Mouse (Mus musculus) intestine, embryonic 16.5 days (tissue): ENCODE results near the gene Tenm3. TPM values are rescaled to one million over a fixed set of nuclear protein-coding genes. Genes with fewer than 3 reads are reported as not detected.

Source experiments
- ATAC-seq: fragments of 200-750 bp; cut with Nextera tagmentation; 2 replicates; pipeline ENCODE4 v1.8.0; 2017; ENCODE audit warnings: moderate TSS enrichment, moderate library complexity
- H3K27ac ChIP-seq: fragments of 300-500 bp; sonication (generic); 2 replicates; pipeline ENCODE4 v1.5.1; 2014; ENCODE audit warnings: mild to moderate bottlenecking, low read length
- H3K27me3 ChIP-seq: fragments of 300-500 bp; sonication (generic); replicated peaks from 2 replicates; pipeline ENCODE4 v1.6.1; 2014; ENCODE audit warnings: low read length, control low read depth, mixed read lengths; ENCODE audit not compliant: control insufficient read depth, insufficient read depth
- H3K36me3 ChIP-seq: fragments of 300-500 bp; sonication (generic); 2 replicates; pipeline ENCODE4 v1.6.1; 2014; ENCODE audit warnings: low read length, control low read depth; ENCODE audit not compliant: control insufficient read depth, insufficient read depth
- H3K4me1 ChIP-seq: fragments of 300-500 bp; sonication (generic); 2 replicates; pipeline ENCODE4 v1.6.1; 2014; ENCODE audit warnings: low read length, control low read depth, mixed read lengths; ENCODE audit not compliant: control insufficient read depth, insufficient read depth
- H3K4me2 ChIP-seq: fragments of 300-500 bp; sonication (generic); 2 replicates; pipeline ENCODE4 v1.6.1; 2014; ENCODE audit warnings: low read depth, low read length, control low read depth
- H3K4me3 ChIP-seq: fragments of 300-500 bp; sonication (generic); 2 replicates; pipeline ENCODE4 v1.5.1; 2014; ENCODE audit warnings: mild to moderate bottlenecking, low read length
- H3K9ac ChIP-seq: fragments of 300-500 bp; sonication (generic); 2 replicates; pipeline ENCODE4 v1.6.1; 2014; ENCODE audit warnings: low read depth, low read length
- H3K9me3 ChIP-seq: fragments of 300-500 bp; sonication (generic); 2 replicates; pipeline ENCODE4 v1.6.1; 2016; ENCODE audit warnings: low read length, control low read depth; ENCODE audit not compliant: control insufficient read depth
- WGBS: fragments of 180-500 bp; shearing (Covaris S2); extraction: QIAGEN DNeasy Blood & Tissue Kit; methylation state at CpG from one replicate; pipeline ENCODE4 v1.1.7; 2014; 5-methylcytosine and 5-hydroxymethylcytosine counted together
- polyA plus RNA-seq: library from polyadenylated mRNA; unstranded; fragments of >200 nt; fragmentation: Nextera tagmentation; extraction: Ambion mirVana; gene quantifications from 2 replicates; pipeline ENCODE4 v1.2.1, GENCODE M21; 2015

Tenm3 gene
- polyA plus RNA-seq, 1 experiment from 2014 or later: 11.3 TPM

DNA sequence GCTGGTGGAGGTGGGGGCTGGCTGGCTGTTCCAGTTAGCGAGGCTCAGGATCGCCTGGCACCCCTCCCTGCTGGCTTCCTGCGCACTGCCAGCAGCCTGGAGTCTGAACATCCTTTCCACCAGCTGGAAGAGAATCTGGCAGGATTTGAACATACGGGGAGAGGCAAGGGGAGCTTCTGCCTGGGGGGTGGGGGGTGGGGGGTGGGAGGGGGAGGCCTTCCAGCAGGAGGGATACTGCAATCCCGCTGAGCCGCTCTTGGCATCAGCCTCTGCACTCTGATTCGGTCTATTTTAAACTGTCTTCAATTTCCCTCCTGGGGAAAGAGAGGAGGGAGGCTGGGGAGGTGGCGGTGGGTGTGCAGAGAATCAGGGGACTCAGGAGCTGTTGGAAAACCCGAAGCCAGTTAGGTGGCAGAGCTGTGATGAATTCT lies 628.7 kb downstream of the Tenm3 start:
- ATAC-seq: no peak
- whole genome bisulfite sequencing: 46% methylated on average over 9 of the region's 9 CpGs
- no peak overlapping the region for H3K4me2 ChIP-seq
- no peaks in the 10 kb centered on the region for H3K9me3 ChIP-seq
- no peak overlapping the region for H3K9ac ChIP-seq
- no peak overlapping the region for H3K4me3 ChIP-seq
- H3K36me3 ChIP-seq: no peaks in the 10 kb centered on the region
- H3K27ac ChIP-seq: no peak overlapping the region
- H3K4me1 ChIP-seq: no peaks in the 10 kb centered on the region
- H3K27me3 ChIP-seq: no peaks in the 10 kb centered on the region

GRCm38 (mm10) chr8:48214386-48214785 lies 629.4 kb downstream of the Tenm3 start:
- no peak overlapping the region for H3K9ac ChIP-seq
- WGBS: 73% methylated on average over 6 of the region's 6 CpGs
- H3K4me1 ChIP-seq: no peaks in the 10 kb centered on the region
- no peak overlapping the region for H3K4me3 ChIP-seq
- no peaks in the 10 kb centered on the region for H3K36me3 ChIP-seq
- no peaks in the 10 kb centered on the region for H3K9me3 ChIP-seq
- H3K27me3 ChIP-seq: no peaks in the 10 kb centered on the region
- no peak for ATAC-seq
- no peak overlapping the region for H3K27ac ChIP-seq
- H3K4me2 ChIP-seq: no peak overlapping the region

DNA sequence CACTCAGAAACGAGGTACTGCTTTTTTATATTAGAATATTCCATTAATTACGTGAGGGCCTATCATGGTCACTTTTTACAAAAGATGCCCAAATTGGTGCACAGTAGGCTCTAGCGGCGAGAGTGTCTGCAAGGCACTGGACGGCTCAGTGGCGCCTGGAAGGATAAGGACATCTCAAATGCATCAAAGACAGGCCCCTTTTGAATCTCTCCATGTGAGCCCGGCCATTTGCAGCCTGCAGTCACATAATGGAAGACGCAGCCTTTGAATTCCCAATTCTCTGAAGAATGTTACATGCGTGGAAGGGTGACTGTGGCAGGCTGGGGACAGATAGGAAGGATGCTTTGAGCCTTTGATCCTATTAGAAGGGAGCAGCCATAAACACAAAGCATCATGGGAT lies 631.8 kb downstream of the Tenm3 start:
- 90% methylated on average over 9 of the region's 9 CpGs for WGBS
- no peak overlapping the region for H3K4me3 ChIP-seq
- no peaks in the 10 kb centered on the region for H3K36me3 ChIP-seq
- ATAC-seq: no peak
- no peak overlapping the region for H3K9ac ChIP-seq
- no peaks in the 10 kb centered on the region for H3K27me3 ChIP-seq
- no peak overlapping the region for H3K27ac ChIP-seq
- H3K4me2 ChIP-seq: no peak overlapping the region
- H3K4me1 ChIP-seq: no peaks in the 10 kb centered on the region
- H3K9me3 ChIP-seq: no peaks in the 10 kb centered on the region

DNA sequence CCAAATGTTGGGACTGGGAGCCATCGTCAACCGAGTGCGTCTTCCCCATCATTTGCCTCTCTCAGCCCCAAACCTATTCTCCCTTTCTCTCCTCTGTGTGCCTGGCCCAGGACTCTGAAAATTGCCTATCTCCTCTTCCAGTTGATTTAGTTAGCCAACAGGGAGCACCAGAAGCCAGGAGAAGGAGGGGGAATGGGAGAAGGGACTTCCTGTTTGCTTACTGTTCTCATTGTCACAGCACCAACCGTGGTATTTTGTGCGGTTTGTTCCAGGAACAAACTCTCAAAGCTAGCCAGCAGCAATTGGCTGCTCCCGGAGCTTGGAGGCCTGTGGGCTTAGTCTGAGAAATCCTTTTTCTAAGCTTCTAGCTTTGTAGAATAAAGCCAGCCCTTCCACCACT lies 636.2 kb downstream of the Tenm3 start:
- no peak for ATAC-seq
- Histone ChIP-seq H3K9ac (no peak overlapping the region), H3K9me3 (no peaks in the 10 kb centered on the region), H3K27ac (no peak overlapping the region), H3K27me3 (no peaks in the 10 kb centered on the region), H3K4me2 (no peak overlapping the region), H3K4me1 (no peaks in the 10 kb centered on the region), H3K4me3 (no peak overlapping the region), H3K36me3 (no peaks in the 10 kb centered on the region)
- WGBS: 81% methylated on average over 6 of the region's 6 CpGs

DNA sequence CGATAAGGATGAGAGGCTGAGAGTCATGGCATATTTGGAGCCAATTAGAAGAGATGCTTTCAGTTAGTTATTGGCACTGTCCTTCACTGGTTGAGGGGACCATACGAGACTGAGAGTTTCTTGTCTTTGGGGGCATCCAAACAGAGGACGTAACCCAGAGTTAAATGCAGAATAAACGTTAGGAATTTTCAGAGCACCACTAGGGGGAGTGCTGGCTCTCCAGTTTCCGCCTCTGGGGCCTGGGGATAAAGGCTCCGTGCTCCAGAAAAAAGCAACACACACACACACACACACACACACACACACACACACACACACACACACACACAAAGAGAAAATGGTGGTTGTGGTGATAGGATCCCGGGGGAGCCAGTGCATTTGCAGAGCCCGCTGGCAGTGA lies 636.8 kb downstream of the Tenm3 start:
- 75% methylated on average over 8 of the region's 8 CpGs for WGBS
- Histone ChIP-seq H3K27me3 (no peaks in the 10 kb centered on the region), H3K4me3 (no peak overlapping the region)

DNA sequence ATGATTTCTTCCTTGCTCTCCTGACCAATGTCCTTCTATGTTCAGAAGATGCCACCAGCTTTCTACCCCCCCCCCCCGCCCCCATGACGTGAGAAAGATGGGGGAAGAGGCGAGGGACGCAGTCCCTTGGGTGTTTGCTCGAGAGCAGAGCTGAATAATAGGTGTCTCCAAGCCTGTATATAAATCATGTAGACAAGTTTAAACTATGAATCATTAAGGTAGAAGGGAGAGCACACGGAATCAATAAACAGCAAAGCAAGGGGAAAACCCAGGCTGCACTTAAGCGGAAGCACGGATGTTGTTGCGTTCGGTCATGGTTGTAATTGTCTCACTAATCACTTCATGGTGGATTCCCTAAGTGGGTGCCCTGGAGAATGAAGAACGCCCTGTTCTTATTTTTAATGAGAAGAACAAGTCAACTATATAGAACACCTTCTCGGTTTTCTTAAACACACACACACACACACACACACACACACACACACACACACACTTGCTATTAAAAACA lies 638.9 kb downstream of the Tenm3 start:
- no peaks in the 10 kb centered on the region for H3K4me1 ChIP-seq
- H3K4me3 ChIP-seq: no peak overlapping the region
- 50% methylated on average over 12 of the region's 12 CpGs for WGBS
- no peak overlapping the region for H3K9ac ChIP-seq
- ATAC-seq: no peak
- no peaks in the 10 kb centered on the region for H3K36me3 ChIP-seq
- no peak overlapping the region for H3K4me2 ChIP-seq
- no peaks in the 10 kb centered on the region for H3K9me3 ChIP-seq
- H3K27ac ChIP-seq: no peak overlapping the region
- H3K27me3 ChIP-seq: no peaks in the 10 kb centered on the region

More for the DNA sequence above, 636.8 kb downstream of the Tenm3 start:
- Histone ChIP-seq H3K27ac (no peak overlapping the region), H3K36me3 (no peaks in the 10 kb centered on the region), H3K4me1 (no peaks in the 10 kb centered on the region), H3K9ac (no peak overlapping the region), H3K9me3 (no peaks in the 10 kb centered on the region), H3K4me2 (no peak overlapping the region)
- ATAC-seq: no peak

- Histone ChIP-seq H3K36me3 (no peaks in the 10 kb centered on the region), H3K4me1 (no peaks in the 10 kb centered on the region), H3K9me3 (no peaks in the 10 kb centered on the region), H3K27ac (no peak overlapping the region), H3K4me3 (no peak overlapping the region), H3K27me3 (no peaks in the 10 kb centered on the region), H3K4me2 (no peak overlapping the region), H3K9ac (no peak overlapping the region)
- 71% methylated on average over 13 of the region's 13 CpGs for WGBS
- ATAC-seq: no peak
These were observed 639.5 kb downstream of the Tenm3 start for GRCm38 (mm10) chr8:48204114-48204837.

DNA sequence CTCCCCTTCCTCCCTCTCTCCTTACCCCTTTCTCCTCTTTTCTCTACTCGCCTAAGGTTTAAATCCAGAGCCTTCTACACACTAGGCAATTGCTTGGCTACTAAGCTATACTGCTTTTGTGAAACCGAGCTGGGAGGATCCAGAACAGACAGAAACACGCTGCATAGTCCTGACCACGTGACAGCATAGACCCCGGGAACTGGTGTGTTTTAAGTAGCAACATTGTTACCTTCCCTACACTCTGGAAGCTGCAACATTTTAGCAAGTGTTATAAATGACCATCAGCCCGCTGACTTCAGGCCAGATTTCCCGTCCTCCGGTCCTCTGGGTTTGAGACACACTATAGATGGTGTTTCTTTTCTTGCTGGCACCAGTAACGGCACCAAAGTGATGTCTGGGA lies 640.1 kb downstream of the Tenm3 start:
- H3K27me3 ChIP-seq: no peaks in the 10 kb centered on the region
- no peaks in the 10 kb centered on the region for H3K9me3 ChIP-seq
- ATAC-seq: no peak
- no peak overlapping the region for H3K4me3 ChIP-seq
- H3K9ac ChIP-seq: no peak overlapping the region
- H3K4me2 ChIP-seq: no peak overlapping the region
- no peaks in the 10 kb centered on the region for H3K36me3 ChIP-seq
- WGBS: 68% methylated on average over 9 of the region's 9 CpGs
- H3K4me1 ChIP-seq: no peaks in the 10 kb centered on the region
- H3K27ac ChIP-seq: no peak overlapping the region

- ATAC-seq: no peak
- no peak overlapping the region for H3K27ac ChIP-seq
- WGBS: 62% methylated on average over 6 of the region's 6 CpGs
These were observed 640.6 kb downstream of the Tenm3 start for GRCm38 (mm10) chr8:48203161-48203560.

GRCm38 (mm10) chr8:48202632-48203031 lies 641.1 kb downstream of the Tenm3 start:
- 72% methylated on average over 3 of the region's 3 CpGs for WGBS
- Histone ChIP-seq H3K4me2 (no peak overlapping the region), H3K27ac (no peak overlapping the region), H3K9me3 (no peaks in the 10 kb centered on the region), H3K4me1 (no peaks in the 10 kb centered on the region), H3K27me3 (no peaks in the 10 kb centered on the region), H3K4me3 (no peak overlapping the region), H3K36me3 (no peaks in the 10 kb centered on the region), H3K9ac (no peak overlapping the region)
- no peak for ATAC-seq

More at GRCm38 (mm10) chr8:48203161-48203560, 640.6 kb downstream of the Tenm3 start:
- Histone ChIP-seq H3K4me3 (no peak overlapping the region), H3K36me3 (no peaks in the 10 kb centered on the region), H3K9ac (no peak overlapping the region), H3K9me3 (no peaks in the 10 kb centered on the region), H3K4me1 (no peaks in the 10 kb centered on the region), H3K4me2 (no peak overlapping the region), H3K27me3 (no peaks in the 10 kb centered on the region)
